Mouse (Mus musculus): ENCODE results near the gene Tpp2.

Tpp2 gene

DNA sequence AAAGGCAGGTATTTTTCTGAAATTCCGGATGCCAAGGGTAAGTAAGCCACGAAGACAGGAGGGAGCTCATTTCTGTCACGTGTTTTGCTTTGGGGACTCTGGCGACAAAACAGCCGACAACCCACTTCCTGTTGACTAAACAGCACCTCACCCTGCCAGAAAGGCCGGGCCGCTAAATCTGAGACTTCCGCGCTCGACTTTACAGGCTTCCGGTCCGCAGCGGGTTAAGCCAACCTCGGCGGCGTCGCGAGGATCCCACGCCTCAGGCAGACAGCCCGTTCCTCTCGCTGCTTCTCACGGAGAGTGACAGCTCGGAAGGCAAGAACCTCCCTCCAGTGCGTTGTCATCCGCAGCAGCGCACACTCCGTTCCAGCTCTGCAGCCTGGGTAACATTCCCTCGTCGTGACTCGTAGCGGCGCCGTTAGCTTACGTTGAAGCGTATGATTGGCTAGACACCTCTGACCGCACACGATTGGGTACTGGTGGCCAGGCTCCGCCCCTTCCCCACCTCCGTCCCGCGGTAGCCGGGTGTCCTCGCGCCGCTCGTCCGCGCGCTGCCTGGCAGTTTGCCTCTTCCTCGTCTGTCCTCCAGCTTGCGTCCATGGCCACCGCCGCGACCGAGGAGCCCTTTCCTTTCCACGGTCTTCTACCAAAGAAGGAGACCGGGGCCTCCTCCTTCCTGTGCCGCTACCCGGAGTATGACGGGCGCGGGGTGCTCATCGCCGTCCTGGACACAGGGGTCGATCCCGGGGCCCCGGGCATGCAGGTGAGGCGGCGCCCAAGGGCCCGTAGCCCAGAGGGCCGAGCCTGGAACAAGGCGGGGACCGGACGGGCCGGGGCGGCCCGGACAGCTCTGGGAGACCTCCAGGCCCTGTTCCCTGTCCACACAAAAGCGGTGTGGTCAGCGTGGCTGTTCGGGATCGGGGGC is at the start of gene Tpp2:
TSS of gene Tpp2 (plus strand) at position 160 of the 928 bp plus-strand sequence.
- DNase-seq = peak; percentile 97 to 98

DNA sequence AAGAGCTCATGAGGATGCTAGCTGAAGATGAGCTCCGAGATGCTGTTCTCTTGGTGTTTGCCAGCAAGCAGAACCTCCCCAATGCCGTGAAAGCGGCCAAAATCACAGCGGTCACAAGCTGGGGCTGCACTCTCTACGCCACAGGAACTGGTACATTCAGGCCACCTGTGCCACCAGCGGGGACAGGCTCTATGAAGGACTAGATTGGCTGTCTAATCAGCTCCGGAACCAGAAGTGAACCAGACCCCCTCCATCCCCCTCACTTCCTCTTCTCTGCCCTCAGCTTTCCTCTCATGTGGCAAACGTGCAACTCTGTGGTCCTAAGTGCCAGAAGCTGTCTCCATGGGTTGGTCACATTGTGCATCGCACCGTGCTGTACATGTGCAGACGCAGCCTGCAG is 45.1 kb upstream of the Tpp2 start:
- peak; percentile 78 to 79 for DNase-seq

DNA sequence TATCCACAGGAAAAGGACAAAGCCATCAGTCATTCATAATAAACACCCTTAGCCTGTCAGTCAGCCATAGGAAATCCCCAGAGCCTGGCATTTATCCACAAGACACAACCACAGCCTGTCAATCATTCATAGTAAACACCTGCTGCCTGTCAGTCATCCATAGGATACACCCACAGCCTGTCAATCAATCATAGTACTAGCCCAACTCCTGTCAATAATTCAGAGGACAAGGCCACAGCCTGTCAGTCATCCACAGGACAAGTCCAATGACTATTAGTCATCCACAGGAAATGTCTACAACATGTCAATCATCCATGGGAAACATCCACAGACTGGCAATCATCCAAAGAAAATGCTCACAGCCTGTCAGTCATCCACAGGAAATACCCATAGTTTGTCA is 37.7 kb upstream of the Tpp2 start:
- DNase-seq = no peak

- no peak for DNase-seq
Measured at GRCm38 (mm10) chr1:43897131-43897530, 36.3 kb upstream of the Tpp2 start.

DNA sequence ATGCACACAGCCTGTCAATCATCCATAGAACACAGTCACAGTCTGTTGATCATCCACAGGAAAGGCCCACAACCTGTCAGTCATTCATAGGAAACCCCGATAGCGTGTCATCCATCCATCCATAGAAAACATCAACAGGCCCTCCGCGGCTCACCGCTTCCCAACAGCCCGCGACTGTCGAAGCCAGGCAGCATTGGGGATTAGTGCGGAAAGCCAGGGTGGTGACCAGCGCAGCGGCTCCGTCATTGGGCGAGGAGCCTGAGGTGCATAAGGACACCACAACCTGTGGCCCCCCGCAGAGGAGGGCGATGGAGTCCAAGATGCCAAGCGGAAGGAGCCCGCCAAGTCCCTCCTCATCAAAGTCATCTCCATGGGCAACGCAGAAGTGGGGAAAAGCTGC is 35.5 kb upstream of the Tpp2 start:
- no peak for DNase-seq

GRCm38 (mm10) chr1:43898991-43899714 is 34.3 kb upstream of the Tpp2 start:
- peak; percentile 88 to 92 for DNase-seq

GRCm38 (mm10) chr1:43902417-43902816 is 31.0 kb upstream of the Tpp2 start:
- DNase-seq = no peak

GRCm38 (mm10) chr1:43902855-43903254 is 30.6 kb upstream of the Tpp2 start:
- peak in 1 of 2 experiments; percentile 16 for DNase-seq

DNA sequence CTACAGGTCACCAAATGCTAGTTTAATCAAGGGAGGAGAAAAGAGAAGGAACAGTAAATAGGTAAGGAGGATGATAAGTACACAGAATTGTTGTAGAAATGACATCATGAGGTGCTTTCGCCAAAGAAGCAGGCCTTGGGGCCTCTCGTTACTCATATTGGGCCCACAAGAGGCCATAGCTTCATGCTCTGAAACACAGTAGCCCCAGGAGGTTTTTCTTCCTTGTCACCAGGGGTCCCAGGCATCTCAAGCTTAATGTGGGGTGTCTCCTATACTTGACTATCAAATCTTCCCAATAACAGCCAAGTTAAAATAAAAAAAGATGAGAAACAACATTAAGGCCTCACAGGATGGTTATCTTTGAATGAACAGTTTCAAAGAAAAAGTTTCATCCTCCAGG is 18.0 kb upstream of the Tpp2 start:
- DNase-seq = no peak

- DNase-seq = no peak
Measured at GRCm38 (mm10) chr1:43916854-43917253, 16.6 kb upstream of the Tpp2 start.

- no peak for DNase-seq
Measured at GRCm38 (mm10) chr1:43934416-43934810, 966 bp downstream of the Tpp2 start.

GRCm38 (mm10) chr1:43939310-43939709 is 5.9 kb downstream of the Tpp2 start:
- DNase-seq = no peak

DNA sequence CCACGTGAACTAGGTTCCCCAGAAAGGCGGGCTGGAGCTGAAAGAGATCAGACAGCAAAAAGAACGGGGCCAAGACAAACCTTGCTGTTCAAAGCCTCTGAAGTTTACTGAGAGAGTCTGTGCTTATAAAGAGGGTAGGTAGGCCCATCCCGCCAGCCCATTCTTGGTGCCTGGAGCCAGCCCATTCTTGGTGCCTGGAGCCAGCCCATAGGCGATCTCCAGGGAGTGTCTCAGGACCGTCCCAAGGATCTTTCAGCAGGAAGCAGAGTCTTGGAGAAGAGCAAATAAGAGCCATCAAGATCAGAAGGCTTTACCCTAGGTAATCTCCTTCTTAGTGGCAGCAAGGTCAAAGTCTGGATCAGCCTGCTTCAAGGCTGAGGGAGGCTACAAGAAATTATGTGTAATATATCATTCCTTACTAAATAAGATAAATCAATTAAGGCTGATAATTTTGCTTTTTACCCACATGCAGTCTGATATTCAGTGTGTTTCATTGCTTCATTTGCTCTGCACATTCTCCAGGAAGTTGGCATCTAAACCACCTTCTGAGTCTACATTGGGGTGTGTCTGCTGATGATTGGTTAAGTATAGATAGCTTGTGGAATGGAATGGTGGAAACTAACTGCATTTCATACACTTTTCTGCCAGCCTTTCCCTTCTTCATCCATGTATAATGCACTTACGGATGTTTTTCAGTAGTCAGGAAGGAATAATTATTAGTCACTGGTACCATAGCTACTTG is 8.2 kb downstream of the Tpp2 start:
- DNase-seq = no peak

- DNase-seq = no peak
Measured at GRCm38 (mm10) chr1:43942814-43943213, 9.4 kb downstream of the Tpp2 start.

GRCm38 (mm10) chr1:43953679-43954078 is 20.2 kb downstream of the Tpp2 start:
- no peak for DNase-seq

DNA sequence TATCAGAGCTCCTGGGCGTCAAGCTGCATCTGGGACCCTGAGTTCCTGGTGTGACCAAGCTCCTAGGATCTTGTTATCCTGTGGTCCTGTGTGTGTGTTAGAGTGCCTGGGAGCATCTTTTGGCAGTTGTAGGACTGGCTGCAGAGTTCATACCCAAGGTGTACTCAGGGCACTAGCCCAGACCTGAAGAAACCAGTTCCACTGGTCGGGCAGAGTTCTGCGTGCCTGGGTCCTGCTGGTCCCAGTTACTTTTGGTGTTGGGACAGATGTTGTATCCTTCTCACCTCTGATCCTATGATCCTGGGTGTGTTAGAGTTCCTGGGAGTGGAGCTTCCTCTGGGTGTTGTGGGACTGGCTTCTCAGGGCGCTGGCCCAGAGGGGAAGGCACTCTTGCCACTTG is 30.9 kb downstream of the Tpp2 start:
- DNase-seq = no peak

DNA sequence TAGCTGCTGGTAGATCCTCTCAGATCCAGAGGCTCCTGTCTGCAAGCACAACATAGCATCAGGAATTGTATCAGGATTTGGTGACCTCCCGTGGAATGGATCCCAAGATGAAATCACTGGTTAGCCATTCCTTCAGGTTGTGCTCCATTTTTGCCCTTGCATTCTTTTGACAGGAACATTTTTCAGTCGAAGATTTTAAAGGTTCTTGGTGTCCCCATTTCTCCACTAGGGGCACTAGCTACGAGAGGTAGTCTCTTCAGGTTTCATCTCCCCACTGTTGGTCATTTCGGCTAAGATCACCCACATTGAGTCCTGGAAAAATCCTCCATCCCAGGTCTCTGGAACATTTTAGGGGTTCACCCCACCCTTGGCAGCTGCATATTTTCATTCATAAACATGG is 33.3 kb downstream of the Tpp2 start:
- DNase-seq = peak; percentile 5 to 10

- DNase-seq = no peak
Measured at GRCm38 (mm10) chr1:43969361-43969760, 35.9 kb downstream of the Tpp2 start.

DNA sequence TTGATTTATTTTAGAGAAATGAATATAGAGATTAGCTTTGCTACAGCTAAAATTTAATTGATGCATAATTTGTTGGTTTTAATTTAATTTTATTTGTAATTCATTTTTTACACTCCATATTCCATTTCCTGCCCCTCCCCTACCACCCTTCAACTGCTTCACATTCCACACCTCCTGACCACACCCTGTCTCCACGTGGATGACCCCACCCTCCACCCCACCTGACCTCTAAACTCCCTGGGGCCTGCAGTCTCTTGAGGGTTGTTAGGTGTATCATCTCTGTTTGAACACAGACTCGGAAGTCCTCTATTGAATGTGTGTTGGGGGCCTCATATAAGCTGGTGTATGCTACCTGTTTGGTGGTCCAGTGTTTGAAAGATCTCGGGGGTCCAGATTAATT is 37.6 kb downstream of the Tpp2 start:
- DNase-seq = no peak

DNA sequence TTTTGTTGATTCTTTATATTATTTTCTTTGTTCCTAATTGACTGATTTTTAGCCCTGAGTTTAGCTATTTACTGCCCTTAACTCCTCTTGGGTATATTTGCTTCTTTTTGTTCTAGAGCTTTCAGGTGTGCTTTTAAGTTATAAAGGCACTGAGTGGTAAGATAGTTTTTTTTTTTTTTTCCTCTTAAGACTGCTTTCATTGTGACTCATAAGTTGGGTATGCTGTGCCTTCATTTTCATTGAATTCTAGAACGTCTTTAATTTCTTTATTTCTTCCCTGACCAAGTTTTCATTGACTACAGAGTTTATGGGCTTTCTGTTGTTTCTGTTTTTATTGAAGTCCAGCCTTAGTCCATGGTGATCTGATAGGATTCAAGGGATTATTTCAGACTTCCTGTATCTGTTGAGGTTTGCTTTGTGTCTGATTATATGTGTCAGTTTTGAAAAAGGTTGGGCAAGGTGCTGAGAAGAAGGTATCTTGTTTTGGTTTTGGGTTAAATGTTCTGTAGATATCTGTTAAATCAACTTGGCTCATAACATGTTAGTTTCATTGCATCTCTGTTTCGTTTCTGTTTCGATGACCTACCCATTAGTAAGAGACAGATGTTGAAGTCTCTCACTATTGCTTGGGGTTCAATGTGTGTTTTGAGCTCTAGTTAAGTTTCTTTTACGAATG is 63.6 kb downstream of the Tpp2 start:
- DNase-seq = no peak

- no peak for DNase-seq
Measured at GRCm38 (mm10) chr1:44004513-44004912, 71.1 kb downstream of the Tpp2 start.

DNA sequence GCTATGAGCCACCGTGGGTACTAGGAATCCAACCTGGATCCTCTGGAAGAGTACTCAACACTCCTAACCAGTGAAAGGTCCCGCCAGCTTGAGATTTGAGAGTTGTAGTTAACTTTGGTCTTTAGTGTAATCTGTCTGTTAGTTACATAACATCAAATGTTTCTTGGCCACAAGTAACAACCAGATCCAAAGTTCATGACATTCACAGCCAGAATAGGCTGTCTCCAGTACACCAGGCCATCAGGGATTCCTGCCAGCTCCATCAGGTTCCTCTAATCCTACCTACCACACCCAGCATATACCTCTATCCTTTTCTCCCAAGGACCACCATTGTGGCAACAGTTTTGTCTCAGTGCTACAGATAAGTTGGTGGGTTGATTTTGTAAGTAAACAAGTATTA is 82.1 kb downstream of the Tpp2 start:
- DNase-seq = no peak

GRCm38 (mm10) chr1:44019934-44020333 is 86.5 kb downstream of the Tpp2 start, which contains the start of gene Mettl21c:
Gene Mettl21c (minus strand): TSS chr1:44020034.
- DNase-seq = no peak
